9 mouse cellular contexts compared by ENCODE assay signal in the genomic region with DNA sequence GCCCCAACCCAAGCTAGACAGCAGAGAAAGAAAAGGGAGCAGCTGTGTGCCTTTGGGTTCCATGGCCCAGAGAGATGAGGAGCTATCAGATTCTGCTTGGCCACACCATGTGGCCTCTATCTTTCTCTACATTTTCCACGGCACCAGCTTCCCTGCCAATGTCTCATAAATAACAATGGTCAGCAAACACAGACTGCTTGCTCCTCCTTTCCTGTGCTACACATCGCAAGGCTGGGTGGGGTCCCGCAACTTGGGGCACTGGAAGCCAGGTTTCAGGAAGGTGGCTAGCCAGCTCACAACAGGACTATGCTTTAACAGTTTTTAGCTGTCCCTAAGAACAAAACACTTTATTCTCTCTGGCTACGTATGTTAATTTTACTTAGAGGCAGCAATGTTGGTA. TPM values are rescaled to one million over a fixed set of nuclear protein-coding genes. Genes with fewer than 3 reads are reported as not detected.
DNase-seq lines count a peak whose midpoint lies in the region; ATAC-seq and TF ChIP-seq lines count a peak whose summit lies in the region.
"Had no signal": no experiment of that assay in that cellular context is flagged by ENCODE, and none has a peak within 500 bp of the region (broad histone marks: within the 10 kb centered on the region; RNA-seq: fewer than 3 reads in every experiment).

No protein-coding gene starts in this region.

- H3K9ac ChIP-seq in intestine, embryonic 14.5 days (ENCODE audit: low read length): no peak overlapping the region

- H3K4me1 ChIP-seq in kidney, adult 2 months (ENCODE audit: control insufficient read depth, insufficient read depth, low read length): peaks cover 83% of the 10 kb centered on the region
- peaks cover 77% of the 10 kb centered on the region for H3K4me1 ChIP-seq in embryonic facial prominence, embryonic 10.5 days
- peaks cover 31% of the 10 kb centered on the region for H3K4me1 ChIP-seq in intestine, embryonic 14.5 days (replicated peaks; ENCODE audit: control insufficient read depth, insufficient read depth, low read length)

- no peak overlapping the region for H3K4me2 ChIP-seq in intestine, embryonic 14.5 days (ENCODE audit: low read length)

- no peaks in the 10 kb centered on the region for H3K9me3 ChIP-seq in embryonic facial prominence, embryonic 10.5 days
- no peaks in the 10 kb centered on the region for H3K9me3 ChIP-seq in intestine, embryonic 14.5 days (ENCODE audit: control insufficient read depth, low read length)
- H3K9me3 ChIP-seq: G1E had no signal

- no peaks in the 10 kb centered on the region for H3K36me3 ChIP-seq in kidney, adult 2 months (ENCODE audit: control insufficient read depth, insufficient read depth, low read length)
- H3K36me3 ChIP-seq in embryonic facial prominence, embryonic 10.5 days (replicated peaks): peaks cover 63% of the 10 kb centered on the region
- peaks cover 20% of the 10 kb centered on the region; the same call in 1 of the 2 replicates for H3K36me3 ChIP-seq in intestine, embryonic 14.5 days (ENCODE audit: control insufficient read depth, insufficient read depth, low read length)

- peak; percentile 67 for DNase-seq in kidney, adult 2 months
- DNase-seq in kidney, postnatal 10 days: no peak
- no peak for DNase-seq in embryonic facial prominence, embryonic 10.5 days (ENCODE audit: low spot score)
- DNase-seq in intestine, embryonic 14.5 days (ENCODE audit: low spot score): no peak
- DNase-seq in ovary, adult 18-20 months (ENCODE audit: low spot score): no peak
- no peak for DNase-seq in right cerebral cortex, adult 2 months (ENCODE audit: low spot score in 2 of 2)
- no peak for DNase-seq in adrenal gland, adult 18-20 months (ENCODE audit: low spot score in 2 of 2)

- no peak for TF ChIP-seq CTCF in kidney, adult 2 months (conservative IDR thresholded peaks at IDR 0.05; ENCODE audit: insufficient read depth, insufficient read length, low read depth, low read length)

- no peak overlapping the region for H3K4me3 ChIP-seq in kidney, adult 2 months (ENCODE audit: insufficient read depth, low read depth, low read length)
- no peak overlapping the region for H3K4me3 ChIP-seq in embryonic facial prominence, embryonic 10.5 days
- H3K4me3 ChIP-seq in intestine, embryonic 14.5 days (ENCODE audit: low read depth, low read length): no peak overlapping the region

- no peaks in the 10 kb centered on the region for H3K27me3 ChIP-seq in kidney, adult 2 months (replicated peaks; ENCODE audit: control insufficient read depth, insufficient read depth, low read length)
- H3K27me3 ChIP-seq in embryonic facial prominence, embryonic 10.5 days (replicated peaks; ENCODE audit: low read depth, poor library complexity, severe bottlenecking): no peaks in the 10 kb centered on the region
- H3K27me3 ChIP-seq in intestine, embryonic 14.5 days (replicated peaks; ENCODE audit: control insufficient read depth, insufficient read depth, low read length): no peaks in the 10 kb centered on the region

- TF ChIP-seq POLR2A in kidney, adult 2 months (IDR thresholded peaks at IDR 0.05; ENCODE audit: low read depth, low read length): no peak

- peak overlapping the region; percentile 67 for H3K27ac ChIP-seq in kidney, adult 2 months (ENCODE audit: insufficient read depth, low read depth, low read length)
- H3K27ac ChIP-seq in embryonic facial prominence, embryonic 10.5 days (replicated peaks): peak overlapping the region; percentile 70
- H3K27ac ChIP-seq in intestine, embryonic 14.5 days (ENCODE audit: low read depth): 0 out of 2 replicates have a peak overlapping the region, but pooled peaks have one; percentile 14

- WGBS in kidney, adult 2 months: 32% methylated on average over 4 of the region's 4 CpGs
- WGBS in embryonic facial prominence, embryonic 10.5 days: 81% methylated on average over 4 of the region's 4 CpGs
- 48% methylated on average over 4 of the region's 4 CpGs for WGBS in intestine, embryonic 14.5 days

- no peak for ATAC-seq in intestine, embryonic 14.5 days (replicated peaks; ENCODE audit: low FRiP score, low TSS enrichment, low read depth)
- peak; percentile 37 for ATAC-seq in megakaryocyte progenitor cell, adult 5-6 weeks (replicated peaks; ENCODE audit: poor library complexity)

RNA-seq across cellular contexts. Expression of a gene that starts 25.4 kb away (rescaled TPM):
- 340 and 367 TPM in 2 replicates for polyA plus RNA-seq in kidney, adult 2 months (2012; rRNA removed)
- 260 and 269 TPM in 2 replicates for polyA plus RNA-seq in embryonic facial prominence, embryonic 10.5 days (2016; fragmentation: Nextera tagmentation; extraction: Ambion mirVana)
- 298 and 300 TPM in 2 replicates for polyA plus RNA-seq in intestine, embryonic 14.5 days (2014; fragmentation: Nextera tagmentation; extraction: Ambion mirVana)
- 86.4 and 87.2 TPM in 2 replicates for total RNA-seq in megakaryocyte progenitor cell, adult 5-6 weeks (2015)
- 47.1 and 49.5 TPM in 2 replicates for total RNA-seq in megakaryocyte progenitor cell, adult 5-6 weeks (2017)
- 100 to 1,000 TPM; 197 to 233 TPM for total RNA-seq in adrenal gland, adult 18-20 months (2021)

RNA-seq across cellular contexts. Expression of a gene that starts 44.9 kb away (rescaled TPM):
- polyA plus RNA-seq in kidney, adult 2 months (2012; rRNA removed): 321 and 343 TPM in 2 replicates
- polyA plus RNA-seq in embryonic facial prominence, embryonic 10.5 days (2016; fragmentation: Nextera tagmentation; extraction: Ambion mirVana): 444 and 454 TPM in 2 replicates
- 444 and 452 TPM in 2 replicates for polyA plus RNA-seq in intestine, embryonic 14.5 days (2014; fragmentation: Nextera tagmentation; extraction: Ambion mirVana)
- total RNA-seq in megakaryocyte progenitor cell, adult 5-6 weeks (2015): 248 and 305 TPM in 2 replicates
- total RNA-seq in megakaryocyte progenitor cell, adult 5-6 weeks (2017): 384 and 406 TPM in 2 replicates
- total RNA-seq in adrenal gland, adult 18-20 months (2021): 100 to 1,000 TPM; 227 to 253 TPM

RNA-seq across cellular contexts. Expression of a gene that starts 45.1 kb away (rescaled TPM):
- polyA plus RNA-seq in kidney, adult 2 months (2012; rRNA removed): 2.3 and 6.2 TPM in 2 replicates
- 11.6 and 14.4 TPM in 2 replicates for polyA plus RNA-seq in embryonic facial prominence, embryonic 10.5 days (2016; fragmentation: Nextera tagmentation; extraction: Ambion mirVana)
- polyA plus RNA-seq in intestine, embryonic 14.5 days (2014; fragmentation: Nextera tagmentation; extraction: Ambion mirVana): 10.0 and 11.6 TPM in 2 replicates
- 38.5 and 49.8 TPM in 2 replicates for total RNA-seq in megakaryocyte progenitor cell, adult 5-6 weeks (2015)
- total RNA-seq in megakaryocyte progenitor cell, adult 5-6 weeks (2017): 62.8 and 65.6 TPM in 2 replicates
- 1 to 10 TPM in 1 of 2 experiments, under 1 TPM in 1; 0.96 to 2.4 TPM for total RNA-seq in adrenal gland, adult 18-20 months (2021)

RNA-seq across cellular contexts. Expression of a gene that starts 55.6 kb away (rescaled TPM):
- polyA plus RNA-seq in kidney, adult 2 months (2012; rRNA removed): 0.11 and 0.24 TPM in 2 replicates
- 0.44 and 0.55 TPM in 2 replicates for polyA plus RNA-seq in embryonic facial prominence, embryonic 10.5 days (2016; fragmentation: Nextera tagmentation; extraction: Ambion mirVana)
- 0.23 and 0.44 TPM in 2 replicates for polyA plus RNA-seq in intestine, embryonic 14.5 days (2014; fragmentation: Nextera tagmentation; extraction: Ambion mirVana)
- total RNA-seq in megakaryocyte progenitor cell, adult 5-6 weeks (2015): not detected in 2 replicates
- 0.24 TPM in 1 of 2 replicates, not detected in the other for total RNA-seq in megakaryocyte progenitor cell, adult 5-6 weeks (2017)
- total RNA-seq in adrenal gland, adult 18-20 months (2021): under 1 TPM; 0.16 to 0.17 TPM

Comparison
In these comparisons a context has a peak if more than half of its experiments do, and no peak if none do; other contexts are left out.
1. H3K27ac ChIP-seq: peak in every context shown above with its lines; median percentile 70 in embryonic facial prominence, embryonic 10.5 days; 67 in kidney, adult 2 months; 14 in intestine, embryonic 14.5 days.